Mouse (Mus musculus) limb, embryonic 15.5 days (tissue): ENCODE data around the gene Rnps1. TPM values are rescaled to one million over a fixed set of nuclear protein-coding genes. Genes with fewer than 3 reads are reported as not detected.

ENCODE experiments used
- ATAC-seq: fragments of 200-750 bp; cut with Nextera tagmentation; 2 replicates; pipeline ENCODE4 v1.8.0; 2017; ENCODE audit warnings: low read depth, moderate TSS enrichment; ENCODE audit not compliant: insufficient number of reproducible peaks, low FRiP score, low TSS enrichment
- H3K27ac ChIP-seq: fragments of 300-500 bp; sonication (generic); 2 replicates; pipeline ENCODE4 v1.5.1; 2015; ENCODE audit warnings: moderate library complexity, mild to moderate bottlenecking, inconsistent platforms
- H3K27me3 ChIP-seq: fragments of 300-500 bp; sonication (generic); 2 replicates; pipeline ENCODE4 v1.6.1; 2015; ENCODE audit warnings: inconsistent platforms
- H3K36me3 ChIP-seq: fragments of 300-500 bp; sonication (generic); 2 replicates; pipeline ENCODE4 v1.6.1; 2015; ENCODE audit warnings: inconsistent platforms
- H3K4me1 ChIP-seq: fragments of 300-500 bp; sonication (generic); 2 replicates; pipeline ENCODE4 v1.6.1; 2015; ENCODE audit warnings: inconsistent platforms
- H3K4me2 ChIP-seq: fragments of 300-500 bp; sonication (generic); 2 replicates; pipeline ENCODE4 v1.6.1; 2015; ENCODE audit warnings: mild to moderate bottlenecking, inconsistent platforms
- H3K4me3 ChIP-seq: fragments of 300-500 bp; sonication (generic); 2 replicates; pipeline ENCODE4 v1.5.1; 2015; ENCODE audit warnings: mild to moderate bottlenecking, inconsistent platforms
- H3K9ac ChIP-seq: fragments of 300-500 bp; sonication (generic); 2 replicates; pipeline ENCODE4 v1.6.1; 2015; ENCODE audit warnings: inconsistent platforms
- H3K9me3 ChIP-seq: fragments of 300-500 bp; sonication (generic); 2 replicates; pipeline ENCODE4 v1.6.1; 2016; ENCODE audit warnings: inconsistent platforms
- WGBS: fragments of 180-500 bp; shearing (Covaris S2); methylation state at CpG from one replicate; pipeline ENCODE4 v1.1.7; 2015; 5-methylcytosine and 5-hydroxymethylcytosine counted together
- polyA plus RNA-seq: library from polyadenylated mRNA; unstranded; fragments of >200 nt; fragmentation: Nextera tagmentation; extraction: Ambion mirVana; gene quantifications from 2 replicates; pipeline ENCODE4 v1.2.1, GENCODE M21; 2015

Rnps1 gene
- polyA plus RNA-seq, 1 experiment from 2014 or later: 244 TPM

DNA sequence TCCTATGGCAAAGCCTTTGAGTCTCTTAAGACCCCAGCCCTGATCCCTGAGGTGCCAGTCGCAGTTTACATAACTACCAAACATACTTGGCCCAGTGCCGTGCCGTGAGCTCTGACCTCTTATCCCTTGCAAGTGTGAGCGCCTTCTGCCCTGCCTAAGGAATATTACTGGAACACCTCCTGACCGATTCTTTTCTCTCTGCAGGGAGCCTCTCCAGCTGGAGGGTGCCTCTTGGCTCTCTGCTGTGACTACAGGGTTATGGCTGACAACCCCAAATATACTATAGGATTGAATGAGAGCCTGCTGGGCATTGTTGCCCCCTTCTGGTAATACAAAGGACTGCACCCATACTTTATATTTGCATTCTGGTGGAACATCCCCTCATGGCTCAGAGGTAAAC is 22.7 kb downstream of the Rnps1 start:
- Histone ChIP-seq H3K4me3 (no peak overlapping the region), H3K27ac (no peak overlapping the region), H3K4me2 (no peak overlapping the region), H3K9me3 (no peaks in the 10 kb centered on the region), H3K9ac (no peak overlapping the region), H3K36me3 (peaks cover 78% of the 10 kb centered on the region), H3K4me1 (no peaks in the 10 kb centered on the region), H3K27me3 (no peaks in the 10 kb centered on the region)
- WGBS: 74% methylated on average over 5 of the region's 5 CpGs
- ATAC-seq: no peak

DNA sequence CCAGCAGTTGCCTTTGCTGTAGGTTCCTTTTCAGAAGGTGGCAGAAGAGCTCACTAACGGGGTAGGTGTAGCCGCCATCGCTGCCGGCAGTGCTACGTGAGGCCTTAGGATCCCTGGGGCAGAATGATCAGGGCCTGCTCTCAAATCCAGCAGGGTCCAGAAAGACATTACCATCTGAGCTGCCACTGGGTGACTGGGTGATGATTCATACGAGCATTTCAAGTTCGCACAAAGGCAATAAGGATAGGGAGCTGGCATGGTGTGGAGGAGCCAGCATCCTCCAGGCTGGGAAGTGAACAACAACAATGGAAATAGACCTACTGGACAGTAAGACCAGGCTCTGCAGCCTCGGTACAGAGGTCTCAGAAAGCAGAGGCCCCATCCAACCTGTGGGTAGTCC is 26.0 kb downstream of the Rnps1 start:
- 88% methylated on average over 8 of the region's 8 CpGs for WGBS
- no peak overlapping the region for H3K27ac ChIP-seq
- no peak overlapping the region for H3K4me2 ChIP-seq
- no peaks in the 10 kb centered on the region for H3K27me3 ChIP-seq
- no peaks in the 10 kb centered on the region for H3K4me1 ChIP-seq
- no peaks in the 10 kb centered on the region for H3K9me3 ChIP-seq
- H3K36me3 ChIP-seq: peaks cover 91% of the 10 kb centered on the region
- no peak overlapping the region for H3K9ac ChIP-seq
- ATAC-seq: no peak
- no peak overlapping the region for H3K4me3 ChIP-seq

DNA sequence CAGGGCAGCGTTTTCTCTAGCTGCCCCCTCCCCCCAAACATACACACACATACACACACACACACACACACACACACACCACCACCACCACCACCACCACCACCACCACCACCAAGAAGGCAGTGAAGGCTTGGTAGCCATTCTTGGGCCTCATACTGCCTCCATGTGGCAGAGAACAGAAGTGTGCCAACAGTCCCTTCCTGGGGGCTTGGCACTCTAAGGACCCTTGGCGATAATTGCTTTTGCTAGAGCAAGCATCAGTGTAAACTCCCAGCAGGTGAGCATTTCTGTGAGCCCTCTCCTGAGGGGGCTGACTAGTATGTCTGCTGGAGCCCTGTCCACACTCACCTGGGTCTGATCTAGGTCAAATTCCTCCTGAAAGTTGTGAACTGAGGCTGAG is 26.8 kb downstream of the Rnps1 start:
- no peaks in the 10 kb centered on the region for H3K9me3 ChIP-seq
- H3K4me1 ChIP-seq: no peaks in the 10 kb centered on the region
- 38% methylated on average over 2 of the region's 2 CpGs for WGBS
- H3K27me3 ChIP-seq: no peaks in the 10 kb centered on the region
- H3K36me3 ChIP-seq: peaks cover 91% of the 10 kb centered on the region
- H3K9ac ChIP-seq: no peak overlapping the region
- no peak overlapping the region for H3K27ac ChIP-seq
- H3K4me3 ChIP-seq: no peak overlapping the region
- ATAC-seq: no peak
- no peak overlapping the region for H3K4me2 ChIP-seq

GRCm38 (mm10) chr17:24442107-24442506 is 27.7 kb downstream of the Rnps1 start:
- no peak for ATAC-seq
- no peak overlapping the region for H3K9ac ChIP-seq
- peaks cover 95% of the 10 kb centered on the region for H3K36me3 ChIP-seq
- WGBS: 89% methylated on average over 14 of the region's 14 CpGs
- no peaks in the 10 kb centered on the region for H3K9me3 ChIP-seq
- no peak overlapping the region for H3K4me2 ChIP-seq
- no peaks in the 10 kb centered on the region for H3K4me1 ChIP-seq
- H3K4me3 ChIP-seq: no peak overlapping the region
- H3K27ac ChIP-seq: no peak overlapping the region
- no peaks in the 10 kb centered on the region for H3K27me3 ChIP-seq

GRCm38 (mm10) chr17:24442632-24443155 is 28.3 kb downstream of the Rnps1 start, which contains the start of gene Dnase1l2:
Gene Dnase1l2, minus strand, starts transcription at chr17:24443105.
- H3K4me3 ChIP-seq: no peak within 1 kb of the TSS
- no peak within 1 kb of the TSS for H3K27ac ChIP-seq
- no peak within 1 kb of the TSS for H3K4me2 ChIP-seq
- H3K9ac ChIP-seq: no peak within 1 kb of the TSS
- H3K27me3 ChIP-seq: no peaks in the 10 kb centered on the region
- WGBS: 69% methylated on average over 7 of the region's 7 CpGs
- ATAC-seq: no peak
- H3K36me3 ChIP-seq: peaks cover 96% of the 10 kb centered on the region
- H3K4me1 ChIP-seq: no peaks in the 10 kb centered on the region
- no peaks in the 10 kb centered on the region for H3K9me3 ChIP-seq

GRCm38 (mm10) chr17:24443409-24443808 is 29.0 kb downstream of the Rnps1 start:
- Histone ChIP-seq H3K9me3 (no peaks in the 10 kb centered on the region), H3K36me3 (peaks cover 96% of the 10 kb centered on the region), H3K4me3 (no peak overlapping the region), H3K27ac (no peak overlapping the region), H3K4me1 (0 out of 2 replicates have a peak, but pooled peaks cover 3% of the 10 kb centered on the region), H3K9ac (no peak overlapping the region), H3K27me3 (no peaks in the 10 kb centered on the region), H3K4me2 (no peak overlapping the region)
- ATAC-seq: no peak
- WGBS: 83% methylated on average over 4 of the region's 4 CpGs

GRCm38 (mm10) chr17:24446590-24446989 is 32.2 kb downstream of the Rnps1 start:
- H3K4me3 ChIP-seq: no peak overlapping the region
- H3K9me3 ChIP-seq: no peaks in the 10 kb centered on the region
- no peak overlapping the region for H3K4me2 ChIP-seq
- 0 out of 2 replicates have a peak, but pooled peaks cover 3% of the 10 kb centered on the region for H3K4me1 ChIP-seq
- H3K36me3 ChIP-seq: peaks cover 97% of the 10 kb centered on the region
- 93% methylated on average over 8 of the region's 8 CpGs for WGBS
- H3K27me3 ChIP-seq: no peaks in the 10 kb centered on the region
- no peak overlapping the region for H3K9ac ChIP-seq
- ATAC-seq: no peak
- no peak overlapping the region for H3K27ac ChIP-seq

DNA sequence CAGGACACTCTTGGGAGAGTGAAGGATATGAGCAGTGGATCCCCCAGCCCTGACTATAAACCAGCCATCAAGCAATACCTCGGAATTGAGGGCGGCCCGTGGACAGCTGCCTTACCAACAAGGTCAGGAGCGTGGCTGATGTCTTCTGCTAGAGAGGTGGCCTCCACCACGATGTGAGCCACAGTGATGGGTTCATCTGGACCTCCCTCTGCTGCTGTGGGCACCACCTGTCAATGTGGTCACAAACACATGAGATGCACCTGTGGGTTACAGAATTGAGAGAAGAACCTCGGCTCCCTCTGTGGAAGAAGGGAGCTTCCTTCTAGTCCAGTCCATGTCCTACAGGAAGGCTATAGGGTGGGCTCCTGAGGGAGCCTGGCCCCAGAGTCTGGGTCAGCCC is 35.1 kb downstream of the Rnps1 start:
- 93% methylated on average over 6 of the region's 6 CpGs for WGBS
- Histone ChIP-seq H3K4me2 (no peak overlapping the region), H3K4me3 (no peak overlapping the region), H3K9ac (no peak overlapping the region), H3K4me1 (peaks cover 16% of the 10 kb centered on the region), H3K36me3 (peaks cover 76% of the 10 kb centered on the region), H3K27ac (no peak overlapping the region), H3K27me3 (no peaks in the 10 kb centered on the region), H3K9me3 (no peaks in the 10 kb centered on the region)
- no peak for ATAC-seq

- peaks cover 58% of the 10 kb centered on the region for H3K36me3 ChIP-seq
- no peak for ATAC-seq
These were observed 36.9 kb downstream of the Rnps1 start for GRCm38 (mm10) chr17:24451220-24451619.

GRCm38 (mm10) chr17:24453372-24453771 is 39.0 kb downstream of the Rnps1 start:
- peaks cover 18% of the 10 kb centered on the region for H3K4me1 ChIP-seq
- no peaks in the 10 kb centered on the region for H3K9me3 ChIP-seq
- H3K9ac ChIP-seq: no peak overlapping the region
- H3K27ac ChIP-seq: no peak overlapping the region
- H3K27me3 ChIP-seq: no peaks in the 10 kb centered on the region
- no peak overlapping the region for H3K4me3 ChIP-seq
- 80% methylated on average over 2 of the region's 2 CpGs for WGBS
- no peak for ATAC-seq
- peaks cover 37% of the 10 kb centered on the region for H3K36me3 ChIP-seq
- H3K4me2 ChIP-seq: no peak overlapping the region

More at GRCm38 (mm10) chr17:24451220-24451619, 36.9 kb downstream of the Rnps1 start:
- Histone ChIP-seq H3K27ac (no peak overlapping the region), H3K9me3 (no peaks in the 10 kb centered on the region), H3K4me3 (no peak overlapping the region), H3K9ac (no peak overlapping the region), H3K4me2 (no peak overlapping the region), H3K4me1 (peaks cover 21% of the 10 kb centered on the region), H3K27me3 (no peaks in the 10 kb centered on the region)
- 90% methylated on average over 6 of the region's 6 CpGs for WGBS

DNA sequence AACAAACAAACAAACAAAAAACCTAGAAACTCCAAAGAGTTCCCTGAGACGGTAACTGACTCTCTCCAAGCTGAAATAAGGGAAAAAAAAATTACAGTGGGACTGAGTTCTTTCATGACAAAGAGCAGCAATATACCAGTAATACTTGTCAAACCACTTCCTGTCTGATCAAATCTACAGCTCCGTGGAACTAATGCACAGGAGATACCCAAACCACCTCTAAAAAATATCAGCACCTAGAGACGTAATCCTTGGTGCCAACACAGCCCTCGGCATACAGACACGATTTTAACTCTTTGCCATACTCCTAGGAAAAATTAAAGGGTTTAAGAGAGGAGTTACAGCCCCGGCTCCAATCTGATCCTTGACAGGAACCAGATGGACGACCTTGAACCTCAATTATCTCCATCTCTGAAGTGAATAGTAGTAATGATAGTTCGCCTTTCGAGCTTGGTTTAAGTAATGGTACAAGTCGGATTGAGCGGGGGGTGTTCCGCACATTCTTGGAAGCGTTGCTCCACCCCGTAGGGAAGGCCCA is 39.9 kb downstream of the Rnps1 start:
- ATAC-seq: no peak
- Histone ChIP-seq H3K4me1 (peaks cover 18% of the 10 kb centered on the region), H3K9ac (peak overlapping the region; percentile 79), H3K4me3 (peak overlapping the region; percentile 80), H3K27me3 (no peaks in the 10 kb centered on the region), H3K4me2 (peak overlapping the region; percentile 54), H3K27ac (peak overlapping the region; percentile 97), H3K36me3 (peaks cover 28% of the 10 kb centered on the region), H3K9me3 (no peaks in the 10 kb centered on the region)
- 3% methylated on average over 14 of the region's 14 CpGs for WGBS

DNA sequence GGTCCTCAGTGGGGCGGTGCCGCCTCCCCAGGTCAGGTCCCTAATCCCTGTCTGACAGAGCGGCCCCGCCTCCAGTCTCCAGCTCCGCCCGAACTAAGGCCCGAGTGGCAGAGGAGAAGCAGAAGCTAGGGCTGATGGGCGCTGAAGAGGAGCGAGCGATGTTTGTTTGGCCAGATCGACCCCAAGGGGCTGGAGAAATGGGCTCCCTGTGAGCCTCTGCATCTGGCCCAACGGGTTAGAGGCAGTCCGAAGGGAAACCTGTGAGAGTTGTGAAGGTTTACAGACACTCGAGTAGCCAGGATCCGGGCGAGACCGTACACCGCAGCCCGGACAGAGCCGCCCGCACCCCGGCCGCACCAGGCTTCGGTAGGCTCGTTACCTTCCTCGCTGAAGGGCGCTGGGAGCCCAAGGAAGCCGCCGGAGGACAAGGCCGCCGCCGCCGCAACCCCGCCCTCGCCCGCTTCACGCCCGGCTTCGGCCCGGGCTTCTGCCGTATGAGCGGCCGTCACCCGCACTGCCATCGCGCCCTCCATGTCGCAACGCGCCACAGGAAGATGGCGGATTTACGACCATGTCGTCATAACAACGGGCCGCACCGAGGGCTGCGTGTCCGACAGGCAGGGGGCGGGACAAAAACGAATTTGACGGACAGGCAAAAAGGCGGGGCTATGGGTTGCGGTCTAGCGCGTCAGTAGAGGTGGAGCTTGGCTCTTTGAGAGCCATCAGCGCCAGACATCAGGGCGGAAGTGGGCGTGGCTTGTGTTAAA is 40.6 kb downstream of the Rnps1 start:
- peaks cover 21% of the 10 kb centered on the region for H3K36me3 ChIP-seq
- ATAC-seq: peak; percentile 91
- peak overlapping the region; percentile 54 for H3K4me2 ChIP-seq
- WGBS: under 1% methylated on average over 67 of the region's 67 CpGs
- peak overlapping the region; percentile 97 for H3K27ac ChIP-seq
- H3K4me3 ChIP-seq: peak overlapping the region; percentile 80
- H3K9me3 ChIP-seq: no peaks in the 10 kb centered on the region
- peaks cover 18% of the 10 kb centered on the region for H3K4me1 ChIP-seq
- H3K27me3 ChIP-seq: no peaks in the 10 kb centered on the region
- peak overlapping the region; percentile 79 for H3K9ac ChIP-seq
